Mouse (Mus musculus): ENCODE data around the gene Strc. TPM values are rescaled to one million over a fixed set of nuclear protein-coding genes. Genes with fewer than 3 reads are reported as not detected.

The Strc gene
- 0.21 TPM for polyA plus RNA-seq (2014; fragmentation: Illumina TruSeq; extraction: RNeasy Lipid Tissue Mini Kit (QIAGEN cat#74804); ENCODE audit: low read depth, low replicate concordance)

GRCm38 (mm10) chr2:121386961-121387575 lies at the start of gene Strc:
Strc (minus strand) TSS chr2:121387168.

GRCm38 (mm10) chr2:121413387-121414042 lies 26.5 kb upstream of the Strc start, which contains the start of the genes Pdia3 and Catsper2:
Pdia3 (plus strand) TSS chr2:121413775.
Catsper2 (minus strand) TSS chr2:121413792.

GRCm38 (mm10) chr2:121357494-121357893 lies 29.5 kb downstream of the Strc start, which contains the start of gene Ckmt1:
Ckmt1 (plus strand) TSS chr2:121357714.

GRCm38 (mm10) chr2:121354820-121355592 lies 32.0 kb downstream of the Strc start, which contains the start of gene Ppip5k1:
Ppip5k1 (minus strand) TSS chr2:121355396.

Other genes starting within 250 kb of the Strc start
- 13.7 TPM for gene Adal, start 246.7 kb downstream of the Strc start, polyA plus RNA-seq (2014; fragmentation: Illumina TruSeq; extraction: RNeasy Lipid Tissue Mini Kit (QIAGEN cat#74804); ENCODE audit: low read depth, low replicate concordance)
- 10.6 TPM for gene Lcmt2, start 246.5 kb downstream of the Strc start, polyA plus RNA-seq (2014; fragmentation: Illumina TruSeq; extraction: RNeasy Lipid Tissue Mini Kit (QIAGEN cat#74804); ENCODE audit: low read depth, low replicate concordance)
- gene Tubgcp4, start 216.5 kb downstream of the Strc start, polyA plus RNA-seq (2014; fragmentation: Illumina TruSeq; extraction: RNeasy Lipid Tissue Mini Kit (QIAGEN cat#74804); ENCODE audit: low read depth, low replicate concordance) = 15.4 TPM
- 6.5 TPM for gene Zscan29, start 216.0 kb downstream of the Strc start, polyA plus RNA-seq (2014; fragmentation: Illumina TruSeq; extraction: RNeasy Lipid Tissue Mini Kit (QIAGEN cat#74804); ENCODE audit: low read depth, low replicate concordance)
- gene Trp53bp1, start 115.8 kb downstream of the Strc start, polyA plus RNA-seq (2014; fragmentation: Illumina TruSeq; extraction: RNeasy Lipid Tissue Mini Kit (QIAGEN cat#74804); ENCODE audit: low read depth, low replicate concordance) = 24.0 TPM
- 2.9 TPM for gene Map1a, start 97.6 kb downstream of the Strc start, polyA plus RNA-seq (2014; fragmentation: Illumina TruSeq; extraction: RNeasy Lipid Tissue Mini Kit (QIAGEN cat#74804); ENCODE audit: low read depth, low replicate concordance)
- 70.3 TPM for gene Ppip5k1, start 31.8 kb downstream of the Strc start, polyA plus RNA-seq (2014; fragmentation: Illumina TruSeq; extraction: RNeasy Lipid Tissue Mini Kit (QIAGEN cat#74804); ENCODE audit: low read depth, low replicate concordance)
- gene Ckmt1, start 29.5 kb downstream of the Strc start, polyA plus RNA-seq (2014; fragmentation: Illumina TruSeq; extraction: RNeasy Lipid Tissue Mini Kit (QIAGEN cat#74804); ENCODE audit: low read depth, low replicate concordance) = 1.8 TPM
- 115 TPM for gene Pdia3, start 26.6 kb upstream of the Strc start, polyA plus RNA-seq (2014; fragmentation: Illumina TruSeq; extraction: RNeasy Lipid Tissue Mini Kit (QIAGEN cat#74804); ENCODE audit: low read depth, low replicate concordance)
- gene Catsper2, start 26.6 kb upstream of the Strc start, polyA plus RNA-seq (2014; fragmentation: Illumina TruSeq; extraction: RNeasy Lipid Tissue Mini Kit (QIAGEN cat#74804); ENCODE audit: low read depth, low replicate concordance) = 5.0 TPM
- 0.26 TPM for gene Ell3, start 57.1 kb upstream of the Strc start, polyA plus RNA-seq (2014; fragmentation: Illumina TruSeq; extraction: RNeasy Lipid Tissue Mini Kit (QIAGEN cat#74804); ENCODE audit: low read depth, low replicate concordance)
- gene Serf2, start 62.0 kb upstream of the Strc start, polyA plus RNA-seq (2014; fragmentation: Illumina TruSeq; extraction: RNeasy Lipid Tissue Mini Kit (QIAGEN cat#74804); ENCODE audit: low read depth, low replicate concordance) = 543 TPM
- 17.4 TPM for gene Hypk, start 66.1 kb upstream of the Strc start, polyA plus RNA-seq (2014; fragmentation: Illumina TruSeq; extraction: RNeasy Lipid Tissue Mini Kit (QIAGEN cat#74804); ENCODE audit: low read depth, low replicate concordance)
- not detected for gene Serinc4, start 69.6 kb upstream of the Strc start, polyA plus RNA-seq (2014; fragmentation: Illumina TruSeq; extraction: RNeasy Lipid Tissue Mini Kit (QIAGEN cat#74804); ENCODE audit: low read depth, low replicate concordance)
- 39.7 TPM for gene Mfap1b, start 86.9 kb upstream of the Strc start, polyA plus RNA-seq (2014; fragmentation: Illumina TruSeq; extraction: RNeasy Lipid Tissue Mini Kit (QIAGEN cat#74804); ENCODE audit: low read depth, low replicate concordance)
- gene Mfap1a, start 119.5 kb upstream of the Strc start, polyA plus RNA-seq (2014; fragmentation: Illumina TruSeq; extraction: RNeasy Lipid Tissue Mini Kit (QIAGEN cat#74804); ENCODE audit: low read depth, low replicate concordance) = 33.2 TPM
- 1.3 TPM for gene Wdr76, start 119.6 kb upstream of the Strc start, polyA plus RNA-seq (2014; fragmentation: Illumina TruSeq; extraction: RNeasy Lipid Tissue Mini Kit (QIAGEN cat#74804); ENCODE audit: low read depth, low replicate concordance)